22 mouse cellular contexts compared by ENCODE assay signal in genomic region chr6:24976176-24976575, GRCm38 (mm10). TPM values are rescaled to one million over a fixed set of nuclear protein-coding genes. Genes with fewer than 3 reads are reported as not detected.
DNase-seq lines count a peak whose midpoint lies in the region; ATAC-seq lines count a peak whose summit lies in the region.
"Had no signal": no experiment of that assay in that cellular context is flagged by ENCODE, and none has a peak within 500 bp of the region (broad histone marks: within the 10 kb centered on the region; RNA-seq: fewer than 3 reads in every experiment).

No protein-coding gene starts in this region.

- DNase-seq in frontal cortex, adult 2 months (ENCODE audit: extremely low spot score in 1 of 2, low spot score in 1 of 2), result no peak
- DNase-seq in layer of hippocampus, adult 9-11 months, result peak; percentile 16
- DNase-seq in layer of hippocampus, adult 11-12 months (ENCODE audit: low spot score), result no peak
- DNase-seq in brain, adult 2 months (ENCODE audit: low read depth, low spot score), result peak; percentile 71
- DNase-seq: adrenal gland, adult 8-10 months; adrenal gland, postnatal 14 days; adrenal gland, postnatal 36 days; B cell, adult 2 months; cerebellum, adult 11-12 months; cerebellum, adult 2 months; cerebellum, adult 9-10 months; cerebellum, postnatal 10 days; cerebellum, postnatal 25 days had no signal

- ATAC-seq in frontal cortex, adult (ENCODE audit: low TSS enrichment), result peak; percentile 84
- ATAC-seq in erythroid progenitor cell, adult 5-6 weeks (replicated peaks; ENCODE audit: low FRiP score, poor library complexity, severe bottlenecking), result no peak
- ATAC-seq: activated CD4-positive, CD25-positive, alpha-beta regulatory T cell, adult 4 months; CD4-positive, CD25-positive, alpha-beta regulatory T cell, adult 4 months; forebrain, embryonic 14.5 days; forebrain, embryonic 16.5 days; Patski had no signal

RNA-seq across cellular contexts. Expression of gene Tmem229a, which starts 20.1 kb away (rescaled TPM):
- 29.3 and 29.8 TPM in 2 replicates for polyA plus RNA-seq in frontal cortex, adult 2 months (2012; rRNA removed)
- total RNA-seq in erythroid progenitor cell, adult 5-6 weeks (2015; ENCODE audit: low replicate concordance), result not detected in 2 replicates
- not detected in 2 replicates for total RNA-seq in erythroid progenitor cell, adult 5-6 weeks (2017; ENCODE audit: low replicate concordance)
- total RNA-seq: CH12.LX had no signal
- polyA plus RNA-seq: CD4-positive, CD25-positive, alpha-beta regulatory T cell, adult 4 months; G1E; Patski had no signal

Comparison
In these comparisons a context has a peak if more than half of its experiments do, and no peak if none do; other contexts are left out.
1. DNase-seq: peak in layer of hippocampus, adult 9-11 months (single experiment) and brain, adult 2 months (single experiment); none in frontal cortex, adult 2 months (0 of 2) and layer of hippocampus, adult 11-12 months (single experiment).